Mouse (Mus musculus): ENCODE results near the gene Spsb3.

DNA sequence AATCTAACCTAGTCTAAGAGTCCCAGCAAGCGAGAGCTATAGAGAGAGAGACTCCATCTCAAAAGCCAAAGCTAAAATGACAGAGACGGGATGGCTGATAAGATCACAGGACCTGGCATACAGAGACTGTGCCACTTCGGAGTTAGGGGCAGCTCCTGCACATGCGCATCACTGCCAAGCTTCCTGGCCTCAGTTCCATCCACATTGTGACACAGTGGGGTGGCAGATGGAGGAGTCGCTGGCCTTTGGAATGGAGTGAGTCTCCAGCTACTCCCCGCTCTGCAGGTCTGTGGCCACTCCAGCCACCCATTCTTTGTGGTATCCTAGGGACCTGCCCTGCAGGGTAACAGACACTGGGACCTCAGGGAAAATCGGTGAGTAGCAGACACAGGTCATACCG, 20.7 kb upstream of the Spsb3 start, which contains the start of gene Igfals:
- TF ChIP-seq CTCF (IDR thresholded peaks at IDR 0.05; ENCODE audit: low read depth, low read length) (no peak), POLR2A (IDR thresholded peaks at IDR 0.05; ENCODE audit: insufficient read depth, low read length) (no peak), EP300 (IDR thresholded peaks at IDR 0.05; ENCODE audit: insufficient read depth, low read depth, low read length) (no peak)
